Mouse (Mus musculus) kidney, adult 9 months (tissue): ENCODE results near the gene Man2b1.
"Not testable (repeated sequence)": the region's sequence is repeated elsewhere in the genome, so short reads cannot be mapped to it uniquely, and the experiment has no call there.

Experiments used
- DNase-seq: peaks from one replicate; pipeline ENCODE4 v3.0.0; 2022

Gene Man2b1

GRCm38 (mm10) chr8:85074167-85074566 is 8.9 kb upstream of the Man2b1 start:
- no peak for DNase-seq

DNA sequence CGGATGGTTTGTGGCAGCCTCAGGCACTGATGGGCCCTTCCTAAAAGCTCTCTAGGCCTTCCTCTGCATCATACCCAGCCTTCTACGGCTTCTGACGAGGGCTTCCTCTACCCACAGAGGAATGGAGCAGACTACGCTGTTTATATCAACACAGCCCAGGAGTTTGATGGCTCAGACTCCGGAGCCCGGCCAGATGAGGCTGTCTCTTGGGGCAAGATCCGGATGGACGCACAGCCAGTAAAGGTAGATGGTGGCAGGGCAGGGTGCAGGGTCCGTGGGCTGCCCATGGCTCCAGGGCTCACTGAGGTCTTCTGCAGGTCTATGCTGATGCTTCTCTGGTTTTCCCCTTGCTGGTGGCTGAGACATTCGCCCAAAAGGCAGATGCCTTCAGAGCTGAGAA is 8.5 kb upstream of the Man2b1 start:
- DNase-seq, result no peak

- DNase-seq, result peak; percentile 68
Measured at GRCm38 (mm10) chr8:85076001-85076400, 7.1 kb upstream of the Man2b1 start.

GRCm38 (mm10) chr8:85076993-85077392 is 6.1 kb upstream of the Man2b1 start:
- peak; percentile 86 for DNase-seq

- DNase-seq, result no peak
Measured at GRCm38 (mm10) chr8:85080214-85080531, 2.9 kb upstream of the Man2b1 start.

DNA sequence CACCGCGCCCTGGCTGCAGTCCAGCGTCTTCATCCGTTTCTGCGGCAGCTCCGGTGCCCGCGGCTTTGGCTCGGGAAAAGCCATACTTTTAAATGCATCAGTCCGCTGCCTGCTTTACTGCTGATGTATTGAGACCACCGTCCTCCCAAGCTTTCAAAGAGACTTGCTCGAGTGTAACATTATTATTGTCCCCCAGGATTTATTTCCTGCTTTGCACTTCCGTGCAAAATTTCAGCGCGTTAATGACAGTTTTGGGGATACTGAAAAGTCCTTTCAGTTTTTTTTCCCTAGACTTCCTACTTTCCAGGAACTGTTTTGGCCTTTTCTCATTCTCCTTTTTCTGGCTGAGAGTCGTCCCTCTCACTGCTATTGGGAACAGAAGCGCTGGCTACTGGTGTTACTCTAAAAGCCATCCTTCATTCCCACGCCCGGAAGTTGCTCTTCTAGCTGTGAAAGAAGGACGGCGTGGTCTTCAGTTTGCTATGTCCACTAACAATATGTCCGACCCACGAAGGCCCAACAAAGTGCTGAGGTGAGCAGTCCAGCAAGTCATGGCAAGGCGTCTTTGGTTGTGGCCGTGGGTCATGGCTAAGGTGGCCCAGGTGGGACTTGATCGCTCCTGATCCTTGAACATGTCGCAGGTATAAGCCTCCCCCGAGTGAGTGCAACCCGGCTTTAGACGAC is 2.4 kb upstream of the Man2b1 start, which contains the start of gene Wdr83os:
TSS of gene Wdr83os (plus strand) at position 209 of the 684 bp plus-strand sequence.
- peak; percentile 72 for DNase-seq

DNA sequence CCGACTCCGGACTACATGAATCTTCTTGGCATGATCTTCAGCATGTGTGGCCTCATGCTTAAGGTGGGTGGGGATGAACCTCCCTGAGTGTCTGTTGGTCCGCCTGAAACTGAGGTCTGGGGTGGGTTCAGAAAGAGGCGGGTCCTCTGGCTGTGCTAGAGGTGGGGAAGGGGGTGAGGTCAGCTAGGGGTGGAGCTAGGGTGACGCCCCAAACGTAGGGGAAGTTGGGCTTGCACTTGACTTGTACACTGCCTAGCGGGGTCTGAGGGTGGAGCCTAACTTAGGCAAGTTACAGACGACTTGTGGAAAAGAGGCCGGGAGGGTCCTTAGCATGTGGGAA is 1.9 kb upstream of the Man2b1 start, which contains the start of gene Wdr83:
TSS of gene Wdr83 (minus strand) at position 91 of the 340 bp plus-strand sequence.
- no peak for DNase-seq

DNA sequence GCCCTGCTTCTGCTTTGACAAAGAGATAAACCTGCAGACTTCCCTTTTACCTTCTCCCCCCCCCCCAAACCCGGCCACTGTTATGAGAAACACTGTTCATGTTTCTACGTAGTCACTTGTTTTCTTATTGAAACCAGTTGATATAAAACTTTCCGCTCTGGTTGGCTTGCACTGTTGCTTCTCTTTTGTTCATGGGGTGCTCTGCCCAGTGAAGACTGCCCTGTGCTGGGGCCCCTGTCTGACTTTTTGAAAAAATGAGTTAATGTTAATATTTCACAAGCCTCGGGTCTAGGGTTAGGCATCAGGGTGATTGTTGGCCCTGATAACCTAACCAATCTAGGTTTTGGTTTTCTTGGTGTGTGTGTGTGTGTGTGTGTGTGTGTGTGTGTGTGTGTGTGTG is 901 bp upstream of the Man2b1 start:
- not testable (repeated sequence) for DNase-seq

GRCm38 (mm10) chr8:85084633-85085032 is 1.6 kb downstream of the Man2b1 start:
- no peak for DNase-seq

GRCm38 (mm10) chr8:85086238-85086637 is 3.2 kb downstream of the Man2b1 start:
- no peak for DNase-seq

DNA sequence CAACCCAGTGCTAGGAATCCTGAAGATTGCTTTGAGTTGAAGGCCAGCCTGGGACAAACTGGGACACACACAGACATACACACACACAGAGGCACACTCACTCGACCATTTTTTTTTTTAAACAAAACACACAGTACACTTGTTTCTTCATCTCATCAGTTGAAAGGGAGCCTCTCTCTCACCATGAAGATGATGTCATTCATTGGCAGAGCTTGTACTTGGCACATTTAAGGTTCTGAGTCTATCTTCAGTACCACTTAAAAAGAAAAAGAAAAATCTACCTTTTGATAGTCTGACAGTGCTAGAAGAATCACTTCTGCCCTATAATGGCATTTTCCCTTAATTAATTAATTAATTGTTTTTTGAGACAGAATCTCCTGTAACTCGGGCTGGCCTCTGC is 5.7 kb downstream of the Man2b1 start:
- no peak for DNase-seq

- no peak for DNase-seq
Measured at GRCm38 (mm10) chr8:85090856-85091255, 7.8 kb downstream of the Man2b1 start.

- no peak for DNase-seq
Measured at GRCm38 (mm10) chr8:85091526-85092090, 8.5 kb downstream of the Man2b1 start.

DNA sequence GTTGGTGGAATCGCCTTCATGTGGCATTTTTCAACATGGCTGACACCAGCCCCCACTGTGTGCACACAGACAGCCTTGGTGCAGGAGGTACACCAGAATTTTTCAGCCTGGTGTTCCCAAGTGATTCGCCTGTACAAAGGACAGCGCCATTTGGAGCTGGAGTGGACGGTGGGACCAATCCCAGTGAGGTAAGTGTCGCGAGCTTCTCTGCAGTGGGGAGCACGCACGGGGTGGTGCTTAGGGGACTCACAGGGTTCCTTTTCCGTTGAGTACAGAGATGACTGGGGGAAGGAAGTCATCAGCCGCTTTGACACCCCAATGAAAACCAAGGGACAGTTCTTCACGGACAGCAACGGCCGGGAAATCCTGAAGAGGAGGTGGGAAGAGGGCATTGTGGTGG is 12.0 kb downstream of the Man2b1 start:
- DNase-seq, result no peak

GRCm38 (mm10) chr8:85095566-85095965 is 12.5 kb downstream of the Man2b1 start:
- DNase-seq, result no peak

GRCm38 (mm10) chr8:85096196-85096595 is 13.1 kb downstream of the Man2b1 start:
- no peak for DNase-seq

DNA sequence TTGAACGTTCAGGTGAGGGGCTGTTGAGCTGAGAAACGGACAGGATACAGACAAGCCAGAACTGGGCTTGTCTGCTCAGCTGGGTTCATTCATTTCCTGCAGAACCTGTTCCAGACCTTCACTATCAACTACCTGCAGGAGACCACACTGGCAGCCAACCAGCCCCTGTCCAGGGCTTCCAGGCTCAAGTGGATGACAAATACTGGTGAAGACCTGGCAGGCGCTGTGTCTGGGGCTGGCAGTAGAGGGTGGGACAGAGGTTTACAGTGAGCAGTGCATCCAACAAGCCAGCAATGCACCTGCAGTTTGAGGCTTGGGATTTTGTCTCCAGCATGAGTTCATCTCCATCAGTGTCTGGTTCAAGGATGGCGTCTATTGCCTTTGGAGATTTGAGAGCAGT is 13.8 kb downstream of the Man2b1 start:
- DNase-seq, result no peak

GRCm38 (mm10) chr8:85100076-85100665 is 17.1 kb downstream of the Man2b1 start:
- DNase-seq, result no peak

- DNase-seq, result no peak
Measured at GRCm38 (mm10) chr8:85113241-85113640, 30.2 kb downstream of the Man2b1 start.

GRCm38 (mm10) chr8:85115501-85115900 is 32.4 kb downstream of the Man2b1 start:
- DNase-seq, result no peak

GRCm38 (mm10) chr8:85116984-85117383 is 33.9 kb downstream of the Man2b1 start:
- no peak for DNase-seq

GRCm38 (mm10) chr8:85119052-85119981 is 36.2 kb downstream of the Man2b1 start:
- peak; percentile 97 for DNase-seq

- DNase-seq, result not testable (repeated sequence)
Measured at GRCm38 (mm10) chr8:85120251-85120650, 37.2 kb downstream of the Man2b1 start.
